Mouse (Mus musculus) forebrain, embryonic 16.5 days (tissue): ENCODE data around the gene Gal3st3. TPM values are rescaled to one million over a fixed set of nuclear protein-coding genes. Genes with fewer than 3 reads are reported as not detected.

Experiments used
- polyA plus RNA-seq: library from polyadenylated mRNA; unstranded; fragments of >200 nt; fragmentation: Nextera tagmentation; extraction: Ambion mirVana; gene quantifications from 2 replicates; pipeline ENCODE4 v1.2.1, GENCODE M21; 2015

Gal3st3 gene
- polyA plus RNA-seq, 1 experiment from 2014 or later = 40.5 TPM

Other genes starting within 250 kb of the Gal3st3 start
- 1.3 and 1.9 TPM in 2 replicates for gene Rin1, start 247.8 kb upstream of the Gal3st3 start, polyA plus RNA-seq
- 11.9 and 14.3 TPM in 2 replicates for gene Cd248, start 230.3 kb upstream of the Gal3st3 start, polyA plus RNA-seq
- gene Tmem151a, start 212.8 kb upstream of the Gal3st3 start, polyA plus RNA-seq = 8.0 and 15.8 TPM in 2 replicates
- 54.0 and 56.0 TPM in 2 replicates for gene Yif1a, start 209.8 kb upstream of the Gal3st3 start, polyA plus RNA-seq
- gene Cnih2, start 199.8 kb upstream of the Gal3st3 start, polyA plus RNA-seq = 297 and 347 TPM in 2 replicates
- 239 and 241 TPM in 2 replicates for gene Rab1b, start 191.3 kb upstream of the Gal3st3 start, polyA plus RNA-seq
- gene Klc2, start 179.8 kb upstream of the Gal3st3 start, polyA plus RNA-seq = 48.1 and 55.5 TPM in 2 replicates
- gene Pacs1, start 25.2 kb upstream of the Gal3st3 start, polyA plus RNA-seq = 38.0 and 39.1 TPM in 2 replicates
- 347 and 373 TPM in 2 replicates for gene Sf3b2, start 2.9 kb upstream of the Gal3st3 start, polyA plus RNA-seq
- not detected in 2 replicates for gene Catsper1, start 37.4 kb downstream of the Gal3st3 start, polyA plus RNA-seq
- 3.0 and 4.7 TPM in 2 replicates for gene Cst6, start 51.2 kb downstream of the Gal3st3 start, polyA plus RNA-seq
- gene Eif1ad, start 68.4 kb downstream of the Gal3st3 start, polyA plus RNA-seq = 43.3 and 49.9 TPM in 2 replicates
- gene Banf1, start 68.8 kb downstream of the Gal3st3 start, polyA plus RNA-seq = 378 and 389 TPM in 2 replicates
- 74.4 and 75.1 TPM in 2 replicates for gene Sart1, start 90.4 kb downstream of the Gal3st3 start, polyA plus RNA-seq
- gene Tsga10ip, start 104.2 kb downstream of the Gal3st3 start, polyA plus RNA-seq = not detected in 2 replicates
- 283 and 294 TPM in 2 replicates for gene Drap1, start 126.6 kb downstream of the Gal3st3 start, polyA plus RNA-seq
- 61.1 and 62.9 TPM in 2 replicates for gene AI837181, start 126.8 kb downstream of the Gal3st3 start, polyA plus RNA-seq
- not detected in 2 replicates for gene Fosl1, start 149.2 kb downstream of the Gal3st3 start, polyA plus RNA-seq
- 8.6 and 8.8 TPM in 2 replicates for gene Ccdc85b, start 159.6 kb downstream of the Gal3st3 start, polyA plus RNA-seq
- 165 and 185 TPM in 2 replicates for gene Fibp, start 162.3 kb downstream of the Gal3st3 start, polyA plus RNA-seq
- 5.7 and 6.3 TPM in 2 replicates for gene Ctsw, start 170.2 kb downstream of the Gal3st3 start, polyA plus RNA-seq
- gene Efemp2, start 175.6 kb downstream of the Gal3st3 start, polyA plus RNA-seq = 30.2 and 39.1 TPM in 2 replicates
- 56.0 and 60.5 TPM in 2 replicates for gene Mus81, start 190.1 kb downstream of the Gal3st3 start, polyA plus RNA-seq
- gene Cfl1, start 192.1 kb downstream of the Gal3st3 start, polyA plus RNA-seq = 3,630 and 3,701 TPM in 2 replicates
- gene 1700020D05Rik, start 205.5 kb downstream of the Gal3st3 start, polyA plus RNA-seq = 0.32 and 0.70 TPM in 2 replicates
- gene Snx32, start 212.2 kb downstream of the Gal3st3 start, polyA plus RNA-seq = 76.1 and 87.8 TPM in 2 replicates